Mouse (Mus musculus) midbrain, postnatal 0 days (tissue): ENCODE measurements at regions not wholly inside any gene's neighbourhood (a gene's known extent, or its start where the extent isn't known, plus 50 kb on each side); places are given as distances from the start of the nearest gene placed in this dataset.

Experiments used
- ATAC-seq: fragments of 200-750 bp; cut with Nextera tagmentation; 2 replicates; pipeline ENCODE4 v1.8.0; 2017; ENCODE audit warnings: moderate number of reproducible peaks, mild to moderate bottlenecking, moderate TSS enrichment, moderate library complexity; ENCODE audit not compliant: low FRiP score
- DNase-seq: peaks from one replicate; pipeline ENCODE4 v3.0.0-alpha.2; 2015; ENCODE audit warnings: low spot score
- H3K27ac ChIP-seq: fragments of 300-500 bp; sonication (generic); 2 replicates; pipeline ENCODE4 v1.5.1; 2014; ENCODE audit warnings: low read depth, mild to moderate bottlenecking, low read length, mixed read lengths
- H3K27me3 ChIP-seq: fragments of 300-500 bp; sonication (generic); 2 replicates; pipeline ENCODE4 v1.6.1; 2014; ENCODE audit warnings: low read length, control low read depth, mixed read lengths; ENCODE audit not compliant: insufficient read depth
- H3K36me3 ChIP-seq: fragments of 300-500 bp; sonication (generic); 2 replicates; pipeline ENCODE4 v1.6.1; 2014; ENCODE audit warnings: low read length, control low read depth, mixed read lengths; ENCODE audit not compliant: insufficient read depth
- H3K4me1 ChIP-seq: fragments of 300-500 bp; sonication (generic); 2 replicates; pipeline ENCODE4 v1.6.1; 2014; ENCODE audit warnings: mild to moderate bottlenecking, control low read depth, antibody characterized with exemption, low read length, mixed read lengths; ENCODE audit not compliant: insufficient read depth
- H3K4me2 ChIP-seq: fragments of 300-500 bp; sonication (generic); 2 replicates; pipeline ENCODE4 v1.6.1; 2014; ENCODE audit warnings: low read depth, mild to moderate bottlenecking, low read length, mixed read lengths; ENCODE audit not compliant: poor library complexity, severe bottlenecking
- H3K4me3 ChIP-seq: fragments of 300-500 bp; sonication (generic); 2 replicates; pipeline ENCODE4 v1.5.1; 2014; ENCODE audit warnings: low read depth, mild to moderate bottlenecking, low read length, moderate library complexity
- H3K9ac ChIP-seq: fragments of 300-500 bp; sonication (generic); replicated peaks from 2 replicates; pipeline ENCODE4 v1.6.1; 2014; ENCODE audit warnings: mild to moderate bottlenecking, low read length, moderate library complexity, mixed read lengths; ENCODE audit not compliant: poor library complexity, severe bottlenecking
- H3K9me3 ChIP-seq: fragments of 300-500 bp; sonication (generic); 2 replicates; pipeline ENCODE4 v1.6.1; 2016; ENCODE audit warnings: low read length, control low read depth
- CTCF ChIP-seq: IDR thresholded peaks from 2 replicates; pipeline ENCODE4 v1.5.1; 2016; ENCODE audit warnings: antibody characterized with exemption, mild to moderate bottlenecking
- WGBS: fragments of 180-500 bp; shearing (Covaris S2); extraction: QIAGEN DNeasy Blood & Tissue Kit; methylation state at CpG from one replicate; pipeline ENCODE4 v1.1.7; 2014; 5-methylcytosine and 5-hydroxymethylcytosine counted together

GRCm38 (mm10) chr5:119300106-119300505, 370.4 kb upstream of the Tbx3 start:
- 32% methylated on average over 7 of the region's 7 CpGs for WGBS
- Histone ChIP-seq H3K27me3 (peaks cover 3% of the 10 kb centered on the region; the same call in 1 of the 2 replicates), H3K4me1 (peaks cover 3% of the 10 kb centered on the region; the same call in 1 of the 2 replicates), H3K4me2 (no peak overlapping the region), H3K27ac (no peak overlapping the region), H3K9me3 (no peaks in the 10 kb centered on the region), H3K9ac (no peak overlapping the region), H3K4me3 (no peak overlapping the region), H3K36me3 (no peaks in the 10 kb centered on the region)
- no peak for TF ChIP-seq CTCF
- ATAC-seq (no peak), DNase-seq (no peak)

- H3K9me3 ChIP-seq: no peaks in the 10 kb centered on the region
- H3K4me3 ChIP-seq: no peak overlapping the region
- H3K4me1 ChIP-seq: no peaks in the 10 kb centered on the region; the same call in 1 of the 2 replicates
- ATAC-seq: no peak
- H3K4me2 ChIP-seq: no peak overlapping the region
- WGBS: 45% methylated on average over 5 of the region's 5 CpGs
- no peak for TF ChIP-seq CTCF
- no peaks in the 10 kb centered on the region for H3K36me3 ChIP-seq
- peaks cover 3% of the 10 kb centered on the region; the same call in 1 of the 2 replicates for H3K27me3 ChIP-seq
- DNase-seq: no peak
- no peak overlapping the region for H3K9ac ChIP-seq
- H3K27ac ChIP-seq: no peak overlapping the region
Measured at GRCm38 (mm10) chr5:119301539-119301938, 368.9 kb upstream of the Tbx3 start.

- Histone ChIP-seq H3K4me2 (no peak overlapping the region), H3K27me3 (no peaks in the 10 kb centered on the region), H3K27ac (no peak overlapping the region), H3K9ac (no peak overlapping the region), H3K36me3 (no peaks in the 10 kb centered on the region), H3K4me1 (no peaks in the 10 kb centered on the region; the same call in 1 of the 2 replicates), H3K4me3 (no peak overlapping the region), H3K9me3 (no peaks in the 10 kb centered on the region)
- ATAC-seq (no peak), DNase-seq (no peak)
- WGBS: 12% methylated on average over 5 of the region's 5 CpGs
- no peak for TF ChIP-seq CTCF
Measured at GRCm38 (mm10) chr5:119304721-119305120, 365.7 kb upstream of the Tbx3 start.

GRCm38 (mm10) chr5:119307768-119308167, 362.7 kb upstream of the Tbx3 start:
- H3K4me1 ChIP-seq: no peaks in the 10 kb centered on the region
- no peaks in the 10 kb centered on the region for H3K36me3 ChIP-seq
- 96% methylated on average over 6 of the region's 6 CpGs for WGBS
- H3K4me2 ChIP-seq: no peak overlapping the region
- ATAC-seq: no peak
- H3K4me3 ChIP-seq: no peak overlapping the region
- no peak overlapping the region for H3K27ac ChIP-seq
- no peaks in the 10 kb centered on the region for H3K9me3 ChIP-seq
- no peak overlapping the region for H3K9ac ChIP-seq
- no peak for DNase-seq
- H3K27me3 ChIP-seq: no peaks in the 10 kb centered on the region
- TF ChIP-seq CTCF: no peak

- 69% methylated on average over 11 of the region's 11 CpGs for WGBS
- ATAC-seq (no peak), DNase-seq (no peak)
- TF ChIP-seq CTCF: no peak
- Histone ChIP-seq H3K36me3 (no peaks in the 10 kb centered on the region), H3K4me1 (no peaks in the 10 kb centered on the region), H3K27me3 (no peaks in the 10 kb centered on the region), H3K9me3 (no peaks in the 10 kb centered on the region), H3K27ac (no peak overlapping the region), H3K9ac (no peak overlapping the region), H3K4me2 (no peak overlapping the region), H3K4me3 (no peak overlapping the region)
Measured at GRCm38 (mm10) chr5:119310178-119310930, 360.1 kb upstream of the Tbx3 start.

GRCm38 (mm10) chr5:119312808-119313207, 357.7 kb upstream of the Tbx3 start:
- H3K36me3 ChIP-seq: no peaks in the 10 kb centered on the region
- no peaks in the 10 kb centered on the region for H3K27me3 ChIP-seq
- no peak for DNase-seq
- no peak for TF ChIP-seq CTCF
- H3K9me3 ChIP-seq: no peaks in the 10 kb centered on the region
- H3K4me1 ChIP-seq: no peaks in the 10 kb centered on the region
- H3K9ac ChIP-seq: no peak overlapping the region
- H3K4me2 ChIP-seq: no peak overlapping the region
- no peak overlapping the region for H3K27ac ChIP-seq
- no peak overlapping the region for H3K4me3 ChIP-seq
- 84% methylated on average over 14 of the region's 14 CpGs for WGBS
- no peak for ATAC-seq
